Mouse (Mus musculus): ENCODE data around the gene Slc16a13. TPM values are rescaled to one million over a fixed set of nuclear protein-coding genes. Genes with fewer than 3 reads are reported as not detected.

Slc16a13 gene
- polyA plus RNA-seq, 1 experiment from 2014 or later: 10.3 TPM

DNA sequence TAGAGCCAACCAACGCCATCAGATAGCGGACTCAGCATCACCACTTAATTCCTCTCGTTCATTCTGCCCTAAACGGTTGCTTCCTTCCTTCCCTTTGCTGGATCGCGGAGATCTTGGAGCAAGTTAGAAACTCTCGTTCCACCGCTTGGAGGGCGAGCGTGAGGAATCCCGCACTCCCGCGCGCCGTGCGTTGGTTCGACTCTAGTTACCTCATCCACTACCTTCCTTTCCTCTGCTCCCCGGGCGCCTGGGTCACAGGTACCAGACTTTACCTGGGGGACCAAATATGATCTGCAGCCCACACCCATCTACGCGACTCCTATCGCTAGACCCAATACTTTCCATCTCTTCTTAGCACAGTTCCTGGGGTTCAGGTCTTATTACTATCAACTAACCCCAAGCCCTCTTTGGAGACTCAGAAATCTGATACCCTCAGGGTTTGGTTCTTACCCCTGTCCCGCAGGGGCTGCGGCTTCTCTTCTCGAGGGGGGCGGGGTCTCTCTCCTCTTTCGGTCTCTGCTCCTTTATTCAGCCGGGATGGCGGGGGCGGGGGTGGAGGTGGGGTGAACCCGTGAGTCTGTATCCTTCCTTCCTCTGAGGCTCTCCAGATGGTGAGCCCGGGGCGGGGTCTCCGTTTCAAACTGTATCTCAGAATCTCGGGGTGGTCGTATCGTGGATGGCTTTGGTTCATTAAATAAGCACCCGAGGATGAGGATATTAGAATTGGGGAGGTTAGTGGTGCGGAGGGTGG, 8.6 kb upstream of the Slc16a13 start, which contains the start of gene Bcl6b:
Gene Bcl6b, minus strand, starts transcription at position 539 of the 751 bp plus-strand sequence.
- no peaks in the 10 kb centered on the region for H3K36me3 ChIP-seq
- no peaks in the 10 kb centered on the region for H3K9me3 ChIP-seq (replicated peaks)
- H3K4me3 ChIP-seq (replicated peaks): peak within 1 kb of the TSS; percentile 34
- 0 out of 2 replicates have a peak within 1 kb of the TSS, but pooled peaks have one; percentile 12 for H3K9ac ChIP-seq
- peak within 1 kb of the TSS; percentile 55 for H3K27ac ChIP-seq (replicated peaks)
- 2% methylated on average over 39 of the region's 39 CpGs for WGBS
- peaks cover 63% of the 10 kb centered on the region for H3K27me3 ChIP-seq
- peaks cover 58% of the 10 kb centered on the region for H3K4me1 ChIP-seq
- peak within 1 kb of the TSS; percentile 51 for H3K4me2 ChIP-seq (replicated peaks)
- ATAC-seq (ENCODE audit: insufficient number of reproducible peaks, low FRiP score, low TSS enrichment, low read depth): no peak

DNA sequence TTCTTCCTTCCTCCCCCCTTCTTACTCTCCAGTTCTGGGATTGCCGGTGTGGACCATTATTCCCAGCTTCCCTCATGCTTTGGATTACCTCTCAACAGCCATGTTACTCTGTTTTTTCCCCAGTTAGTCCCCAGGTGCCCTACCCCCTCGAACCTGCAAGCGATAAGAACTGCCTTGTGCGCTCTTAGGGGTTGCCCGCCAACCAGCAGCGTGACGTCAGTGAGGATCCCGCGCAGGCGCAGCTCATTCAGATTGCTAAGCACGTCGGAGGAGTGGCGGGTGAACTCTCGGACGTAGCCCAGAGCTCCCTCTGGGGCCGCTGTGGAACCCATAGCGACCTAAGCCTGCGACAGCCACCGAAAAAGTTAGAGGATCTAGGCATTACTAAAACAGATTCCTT, 8.0 kb upstream of the Slc16a13 start:
- Histone ChIP-seq H3K4me3 (replicated peaks) (peak overlapping the region; percentile 34), H3K27ac (replicated peaks) (0 out of 2 replicates have a peak overlapping the region, but pooled peaks have one; percentile 52), H3K36me3 (no peaks in the 10 kb centered on the region), H3K9me3 (replicated peaks) (no peaks in the 10 kb centered on the region), H3K9ac (no peak overlapping the region), H3K27me3 (peaks cover 68% of the 10 kb centered on the region), H3K4me2 (replicated peaks) (peak overlapping the region; percentile 51), H3K4me1 (peaks cover 52% of the 10 kb centered on the region)
- ATAC-seq (ENCODE audit: insufficient number of reproducible peaks, low FRiP score, low TSS enrichment, low read depth): no peak
- WGBS: 1% methylated on average over 19 of the region's 19 CpGs

DNA sequence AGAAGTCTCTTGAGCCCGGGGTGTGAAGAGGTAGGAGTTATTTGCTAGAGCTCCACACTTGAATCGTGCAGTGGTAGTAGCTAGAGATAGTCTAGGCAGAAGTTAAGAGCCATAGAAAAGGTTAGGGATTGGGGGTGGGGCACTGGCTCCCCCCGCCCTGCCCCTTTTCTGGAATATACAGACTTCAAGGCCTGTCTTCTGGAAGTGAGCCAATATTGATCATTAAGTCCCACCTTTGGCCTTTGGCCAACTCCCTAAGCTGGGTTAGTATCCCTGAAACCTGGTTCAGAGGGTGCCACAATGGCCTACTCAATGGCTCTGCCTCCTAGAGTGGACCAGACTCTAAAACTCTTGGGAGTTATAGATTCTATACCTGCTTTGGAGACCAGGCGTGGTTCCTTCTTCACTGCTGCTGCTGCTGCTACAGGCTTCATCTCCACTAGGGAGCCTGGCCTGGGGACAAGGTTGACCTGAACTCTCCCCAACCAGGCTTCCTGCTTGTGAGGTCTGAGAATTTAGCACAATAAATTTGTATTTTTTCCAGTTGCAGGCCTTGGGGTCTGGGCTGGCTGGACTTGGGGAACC, 6.9 kb upstream of the Slc16a13 start:
- no peak overlapping the region for H3K9ac ChIP-seq
- ATAC-seq (ENCODE audit: insufficient number of reproducible peaks, low FRiP score, low TSS enrichment, low read depth): no peak
- H3K4me2 ChIP-seq (replicated peaks): peak overlapping the region; percentile 51; the same call in 1 of the 2 replicates
- H3K4me3 ChIP-seq (replicated peaks): peak overlapping the region; percentile 34
- H3K9me3 ChIP-seq (replicated peaks): no peaks in the 10 kb centered on the region
- 83% methylated on average over 4 of the region's 4 CpGs for WGBS
- peaks cover 70% of the 10 kb centered on the region for H3K27me3 ChIP-seq
- no peak overlapping the region for H3K27ac ChIP-seq (replicated peaks)
- no peaks in the 10 kb centered on the region for H3K36me3 ChIP-seq
- peaks cover 42% of the 10 kb centered on the region for H3K4me1 ChIP-seq

DNA sequence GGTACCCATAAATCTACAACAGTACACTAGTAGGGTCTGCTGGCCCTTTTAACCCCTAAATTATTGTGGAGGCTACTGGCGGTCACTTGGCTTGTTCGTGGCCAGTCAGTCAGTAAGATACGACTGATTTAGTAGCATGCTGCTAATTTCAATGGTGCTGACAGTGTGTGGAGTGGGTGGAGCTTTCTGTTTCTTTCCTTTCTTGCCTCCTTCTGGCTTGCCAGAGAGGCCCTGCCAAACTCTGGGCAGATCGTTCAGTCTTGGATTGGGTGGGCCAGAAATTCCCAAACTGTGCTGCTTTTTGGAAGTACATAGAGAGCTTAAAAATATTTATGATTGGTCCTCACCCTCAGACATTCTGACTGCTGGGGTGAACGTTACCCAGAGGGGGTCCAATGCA, 6.3 kb upstream of the Slc16a13 start:
- Histone ChIP-seq H3K4me2 (replicated peaks) (peak overlapping the region; percentile 51), H3K9me3 (replicated peaks) (no peaks in the 10 kb centered on the region), H3K4me3 (replicated peaks) (peak overlapping the region; percentile 34), H3K36me3 (no peaks in the 10 kb centered on the region), H3K9ac (no peak overlapping the region), H3K27me3 (peaks cover 70% of the 10 kb centered on the region), H3K27ac (replicated peaks) (no peak overlapping the region), H3K4me1 (peaks cover 38% of the 10 kb centered on the region)
- no peak for ATAC-seq (ENCODE audit: insufficient number of reproducible peaks, low FRiP score, low TSS enrichment, low read depth)
- 39% methylated on average over 5 of the region's 5 CpGs for WGBS

DNA sequence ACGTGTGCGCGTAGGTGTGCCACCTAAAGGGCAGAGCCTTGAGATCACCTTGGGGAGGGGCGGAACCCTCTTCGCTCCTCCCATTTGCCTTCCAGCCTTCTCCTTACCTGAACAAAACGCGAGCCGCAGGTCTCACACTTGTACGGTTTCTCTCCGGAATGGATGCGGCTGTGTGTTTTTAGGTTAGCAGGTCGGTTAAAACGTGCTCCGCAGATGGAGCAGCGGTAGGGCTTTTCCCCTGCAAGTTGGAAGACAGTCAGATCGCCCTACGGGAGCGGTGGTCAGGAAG, 5.7 kb upstream of the Slc16a13 start:
- Histone ChIP-seq H3K4me1 (peaks cover 39% of the 10 kb centered on the region), H3K4me2 (replicated peaks) (peak overlapping the region; percentile 51), H3K9ac (no peak overlapping the region), H3K9me3 (replicated peaks) (no peaks in the 10 kb centered on the region), H3K27ac (replicated peaks) (no peak overlapping the region), H3K27me3 (peaks cover 70% of the 10 kb centered on the region), H3K36me3 (no peaks in the 10 kb centered on the region), H3K4me3 (replicated peaks) (peak overlapping the region; percentile 34)
- ATAC-seq (ENCODE audit: insufficient number of reproducible peaks, low FRiP score, low TSS enrichment, low read depth): no peak
- 6% methylated on average over 18 of the region's 18 CpGs for WGBS

DNA sequence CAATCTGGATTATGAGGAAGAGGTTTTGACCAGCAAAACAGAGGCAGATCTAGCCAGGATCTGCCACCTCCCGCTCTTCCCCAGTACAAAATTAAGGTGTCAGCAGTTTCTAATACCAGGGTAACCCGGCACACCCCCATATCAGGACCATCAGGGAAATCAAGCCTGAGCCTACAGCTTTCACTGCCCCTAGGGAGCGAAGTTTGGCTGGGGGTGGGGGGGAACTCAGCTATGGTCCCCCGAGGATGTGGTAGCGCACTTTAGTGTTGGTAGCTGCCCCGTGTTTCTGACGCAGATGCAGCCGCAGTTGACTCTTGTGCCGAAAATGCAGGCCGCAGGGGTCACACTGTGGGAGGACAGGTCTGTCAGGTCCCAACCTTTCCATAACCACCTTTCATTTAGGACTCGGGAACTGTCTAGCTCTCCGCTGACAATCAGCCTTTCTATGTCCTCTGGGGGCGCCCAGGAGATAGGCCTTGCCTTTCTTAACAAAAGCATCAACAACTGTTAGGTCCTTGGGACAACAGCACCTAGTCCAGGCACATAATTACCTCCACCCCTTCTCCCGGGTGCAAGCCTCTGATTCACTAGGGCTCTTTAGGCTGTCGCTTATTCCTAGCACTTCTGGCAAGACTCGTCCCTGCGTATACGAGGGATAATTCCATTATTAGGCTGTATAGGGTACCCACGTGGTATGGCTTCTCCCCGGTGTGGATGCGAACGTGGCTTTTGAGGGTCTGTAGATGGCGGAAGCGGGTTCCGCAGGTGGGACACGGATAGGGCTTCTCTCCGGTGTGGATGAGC, 5.1 kb upstream of the Slc16a13 start:
- Histone ChIP-seq H3K4me1 (peaks cover 44% of the 10 kb centered on the region), H3K27me3 (peaks cover 70% of the 10 kb centered on the region), H3K4me3 (replicated peaks) (peak overlapping the region; percentile 34), H3K9ac (no peak overlapping the region), H3K4me2 (replicated peaks) (peak overlapping the region; percentile 51), H3K9me3 (replicated peaks) (no peaks in the 10 kb centered on the region), H3K27ac (replicated peaks) (no peak overlapping the region), H3K36me3 (no peaks in the 10 kb centered on the region)
- 16% methylated on average over 27 of the region's 27 CpGs for WGBS
- no peak for ATAC-seq (ENCODE audit: insufficient number of reproducible peaks, low FRiP score, low TSS enrichment, low read depth)

DNA sequence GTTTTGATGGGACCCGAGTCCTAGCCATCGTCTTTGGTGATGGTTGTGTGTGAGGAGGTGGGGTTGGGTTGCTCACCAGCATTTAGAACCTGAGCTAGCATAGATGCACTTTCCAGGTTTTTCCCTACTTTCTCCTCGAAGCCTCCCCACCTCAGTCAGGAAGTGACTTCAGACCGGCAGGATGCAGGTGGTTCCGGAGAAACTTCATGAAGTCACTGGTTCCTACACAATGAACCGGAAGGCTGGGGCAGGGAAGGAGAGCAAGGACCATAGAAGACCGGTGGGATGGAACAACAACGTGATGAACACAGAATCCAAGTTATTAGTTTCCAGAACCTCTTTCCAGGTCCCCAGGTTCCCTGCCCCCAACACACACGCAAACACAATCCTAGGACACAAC, 2.9 kb upstream of the Slc16a13 start:
- Histone ChIP-seq H3K36me3 (no peaks in the 10 kb centered on the region), H3K27me3 (peaks cover 49% of the 10 kb centered on the region), H3K9ac (no peak overlapping the region), H3K4me1 (peaks cover 40% of the 10 kb centered on the region), H3K4me3 (replicated peaks) (no peak overlapping the region), H3K4me2 (replicated peaks) (no peak overlapping the region), H3K9me3 (replicated peaks) (no peaks in the 10 kb centered on the region), H3K27ac (replicated peaks) (no peak overlapping the region)
- no peak for ATAC-seq (ENCODE audit: insufficient number of reproducible peaks, low FRiP score, low TSS enrichment, low read depth)
- 76% methylated on average over 9 of the region's 9 CpGs for WGBS

DNA sequence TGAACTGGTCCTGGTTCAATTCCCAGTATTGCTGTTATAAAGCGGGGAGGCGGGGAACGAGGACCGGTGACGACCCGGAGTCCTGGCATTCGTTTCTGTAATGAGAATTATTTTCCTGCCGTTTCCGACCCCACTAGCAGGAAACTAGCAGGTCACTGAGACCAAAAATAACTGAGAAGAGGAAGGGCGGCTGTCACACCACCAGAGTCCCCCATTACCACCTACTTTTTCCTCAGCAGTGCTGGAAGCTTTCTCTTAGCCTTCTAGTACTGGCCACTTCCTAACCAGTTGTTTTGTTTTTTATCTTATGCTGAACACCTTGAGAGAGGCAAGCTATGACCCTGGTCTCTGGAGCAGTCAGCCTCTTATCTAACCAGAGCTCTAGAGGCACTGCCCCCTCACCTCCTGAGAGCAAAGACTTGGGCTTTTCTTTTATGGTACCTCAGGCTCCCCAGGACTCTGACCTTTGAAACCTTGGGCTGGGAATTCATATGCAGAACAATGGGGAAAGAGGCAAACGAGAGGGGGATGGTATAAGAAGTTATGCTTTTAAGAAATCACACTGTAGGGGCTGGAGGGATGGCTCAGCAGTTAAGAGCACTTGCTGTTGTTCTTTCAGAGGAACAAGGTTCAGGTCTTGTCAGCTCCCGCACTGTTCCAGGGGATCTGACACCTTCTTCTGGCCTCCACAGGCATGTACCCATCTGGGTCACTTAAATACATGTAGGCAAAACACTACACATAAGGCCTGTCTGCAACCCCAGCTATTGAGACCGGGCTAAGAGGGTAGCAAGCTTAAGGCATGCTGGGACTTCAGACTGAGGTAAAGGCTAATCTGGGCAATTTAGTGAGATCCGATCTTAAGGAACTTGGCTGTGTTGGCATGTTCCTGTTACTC, 988 bp upstream of the Slc16a13 start:
- Histone ChIP-seq H3K9me3 (replicated peaks) (no peaks in the 10 kb centered on the region), H3K4me1 (peaks cover 37% of the 10 kb centered on the region), H3K36me3 (0 out of 2 replicates have a peak, but pooled peaks cover 7% of the 10 kb centered on the region), H3K9ac (peak overlapping the region; percentile 35), H3K4me3 (replicated peaks) (peak overlapping the region; percentile 51), H3K27ac (replicated peaks) (peak overlapping the region; percentile 87), H3K27me3 (peaks cover 37% of the 10 kb centered on the region), H3K4me2 (replicated peaks) (peak overlapping the region; percentile 76)
- ATAC-seq (ENCODE audit: insufficient number of reproducible peaks, low FRiP score, low TSS enrichment, low read depth): no peak
- WGBS: 9% methylated on average over 14 of the region's 14 CpGs

DNA sequence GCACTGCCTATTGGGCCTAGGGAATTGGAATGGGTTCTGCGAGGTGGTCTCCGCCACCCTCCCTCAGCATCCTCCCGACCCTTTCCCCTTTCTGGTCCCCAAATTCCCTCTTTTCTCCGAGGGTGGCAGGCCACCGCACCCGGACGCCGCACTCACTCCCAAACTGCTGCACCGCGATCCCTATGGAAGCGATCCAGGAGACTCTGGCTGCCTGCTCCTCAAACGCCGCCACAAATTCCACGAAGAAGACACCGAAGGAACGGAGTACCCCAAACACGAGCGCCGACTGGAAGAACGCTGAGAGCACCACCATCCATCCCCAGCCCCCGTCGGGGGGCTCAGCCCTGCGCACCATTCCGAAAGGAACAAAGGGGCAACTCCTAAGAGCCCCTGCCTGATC, 541 bp downstream of the Slc16a13 start:
- Histone ChIP-seq H3K4me2 (replicated peaks) (peak overlapping the region; percentile 76), H3K9ac (peak overlapping the region; percentile 41), H3K9me3 (replicated peaks) (no peaks in the 10 kb centered on the region), H3K27ac (replicated peaks) (peak overlapping the region; percentile 87), H3K27me3 (peaks cover 38% of the 10 kb centered on the region), H3K36me3 (0 out of 2 replicates have a peak, but pooled peaks cover 8% of the 10 kb centered on the region), H3K4me3 (replicated peaks) (peak overlapping the region; percentile 51), H3K4me1 (peaks cover 30% of the 10 kb centered on the region)
- WGBS: 2% methylated on average over 24 of the region's 24 CpGs
- ATAC-seq (ENCODE audit: insufficient number of reproducible peaks, low FRiP score, low TSS enrichment, low read depth): no peak

DNA sequence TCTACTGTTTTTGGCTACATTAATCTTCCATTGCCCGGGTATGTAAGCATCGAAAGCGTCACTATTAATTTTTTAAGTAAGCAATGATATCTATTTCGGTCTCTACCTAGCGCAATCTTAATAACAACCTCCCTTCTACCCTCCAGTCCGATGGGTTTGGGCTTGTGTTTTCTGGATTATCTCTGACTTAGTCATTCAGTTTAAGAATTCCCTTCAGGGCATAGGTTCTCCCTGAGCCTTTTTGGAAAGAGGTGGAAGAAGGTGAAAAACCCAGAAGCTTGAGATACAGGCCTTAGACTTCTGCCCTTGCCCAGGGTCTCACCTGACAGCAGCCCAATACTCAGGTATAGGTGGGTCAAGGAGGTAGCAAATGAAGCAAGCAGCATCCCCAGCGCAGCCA, 991 bp downstream of the Slc16a13 start:
- peak overlapping the region; percentile 41; the same call in 1 of the 2 replicates for H3K9ac ChIP-seq
- peaks cover 34% of the 10 kb centered on the region for H3K4me1 ChIP-seq
- 0 out of 2 replicates have a peak, but pooled peaks cover 8% of the 10 kb centered on the region for H3K36me3 ChIP-seq
- peaks cover 38% of the 10 kb centered on the region for H3K27me3 ChIP-seq
- no peaks in the 10 kb centered on the region for H3K9me3 ChIP-seq (replicated peaks)
- peak overlapping the region; percentile 51 for H3K4me3 ChIP-seq (replicated peaks)
- WGBS: 43% methylated on average over 7 of the region's 7 CpGs
- peak overlapping the region; percentile 87; the same call in 1 of the 2 replicates for H3K27ac ChIP-seq (replicated peaks)
- H3K4me2 ChIP-seq (replicated peaks): peak overlapping the region; percentile 76
- ATAC-seq (ENCODE audit: insufficient number of reproducible peaks, low FRiP score, low TSS enrichment, low read depth): no peak
